Mouse (Mus musculus): ENCODE results near the gene Mef2b.
A peak's percentile ranks its signal among the peaks of the same experiment; 100 is the strongest.
"Not testable (repeated sequence)": the region's sequence is repeated elsewhere in the genome, so short reads cannot be mapped to it uniquely, and the experiment has no call there.

The Mef2b gene

DNA sequence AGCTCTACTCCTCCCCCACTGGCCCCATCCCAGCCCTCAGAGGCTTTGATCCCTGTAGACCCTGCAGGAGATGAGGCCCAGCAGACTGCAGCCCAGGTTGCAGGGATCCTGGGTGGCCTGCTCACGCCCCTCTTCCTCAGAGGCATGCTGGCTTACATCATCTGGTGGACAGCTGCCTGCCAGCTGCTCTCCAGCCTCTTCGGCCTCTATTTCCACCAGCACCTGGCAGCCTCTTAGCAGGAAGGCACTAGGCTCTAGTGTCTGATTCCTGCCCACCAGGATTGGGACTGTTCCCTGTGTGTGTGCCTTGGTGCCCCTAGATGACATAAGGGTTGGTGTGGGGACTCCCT, 42.4 kb downstream of the Mef2b start:
- DNase-seq = no peak

DNA sequence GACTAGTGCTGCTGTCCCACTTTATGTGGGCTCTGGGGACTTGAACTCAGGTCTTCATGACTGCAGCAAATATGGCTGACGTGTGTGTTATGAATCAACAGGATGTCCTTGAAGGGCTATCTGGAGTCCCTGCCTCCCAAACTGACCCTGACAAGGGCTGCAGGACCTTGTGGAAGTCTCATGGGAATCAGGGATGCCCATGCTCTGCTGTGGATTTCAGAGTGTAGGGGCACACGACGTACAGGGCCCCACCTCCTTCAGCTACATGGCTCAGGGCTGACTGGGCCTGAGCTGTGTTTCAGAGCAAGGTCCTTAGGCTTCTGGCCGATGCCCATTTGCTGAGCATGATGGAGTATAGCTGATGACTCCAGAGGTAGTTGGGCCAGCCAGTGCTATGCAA, 43.7 kb downstream of the Mef2b start:
- no peak for DNase-seq

DNA sequence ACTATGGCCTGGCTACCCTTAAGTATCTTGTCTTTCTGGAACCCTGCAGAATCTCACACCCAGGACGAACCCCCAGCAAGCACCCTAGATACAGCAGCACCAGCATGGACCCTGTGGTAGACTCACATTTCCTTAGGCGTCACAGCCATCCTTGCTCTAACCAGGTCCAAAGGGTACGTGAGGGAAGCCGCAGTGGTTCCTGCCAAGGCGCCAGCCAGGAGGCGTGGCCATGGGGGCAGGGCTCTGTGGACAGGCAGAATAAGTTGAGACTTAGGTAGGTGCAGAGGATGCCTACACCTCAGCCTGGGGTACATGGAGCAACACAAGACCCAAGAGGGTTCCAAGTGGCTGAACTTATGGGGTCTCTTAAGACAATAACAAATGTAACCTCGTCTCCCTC, 49.2 kb downstream of the Mef2b start:
- no peak for DNase-seq

DNA sequence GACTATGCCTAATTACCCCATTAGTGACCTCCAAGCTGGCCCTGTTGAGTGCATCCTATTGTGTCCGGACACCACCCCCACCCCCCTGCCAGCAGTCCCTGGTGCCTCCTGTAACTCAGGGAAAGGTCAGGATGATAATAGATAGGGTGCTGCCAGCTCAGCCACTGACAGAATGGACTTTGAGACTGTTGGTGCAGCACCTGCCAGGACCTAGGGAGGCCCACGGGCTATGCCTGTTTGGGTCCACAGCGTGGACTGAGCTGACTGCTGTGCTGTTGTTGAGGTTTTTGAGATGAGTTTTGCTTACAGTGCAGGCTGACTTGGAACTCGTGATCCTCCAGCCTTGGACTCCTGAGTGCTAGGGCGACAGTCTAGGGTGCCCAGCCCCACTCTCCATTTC, 53.7 kb downstream of the Mef2b start:
- DNase-seq = no peak

DNA sequence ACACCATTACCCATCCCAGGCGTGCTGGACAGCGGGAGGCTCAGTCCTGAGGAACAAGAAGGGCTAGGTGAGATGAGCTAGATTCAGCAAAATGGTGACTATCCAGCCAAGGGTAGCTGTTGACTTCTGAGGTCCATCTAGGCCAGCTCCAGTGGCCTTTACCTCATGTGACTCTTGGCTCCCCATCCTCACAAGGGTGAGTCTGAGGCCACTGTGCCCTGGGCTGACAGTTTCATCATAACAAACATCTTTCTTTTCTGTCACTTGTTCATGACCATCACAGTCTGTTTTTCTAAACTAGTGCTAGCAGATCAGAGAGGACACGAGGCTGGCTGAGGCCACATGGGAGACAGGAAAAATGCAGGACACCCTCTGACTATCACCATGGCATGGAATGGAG, 54.7 kb downstream of the Mef2b start:
- DNase-seq = no peak

DNA sequence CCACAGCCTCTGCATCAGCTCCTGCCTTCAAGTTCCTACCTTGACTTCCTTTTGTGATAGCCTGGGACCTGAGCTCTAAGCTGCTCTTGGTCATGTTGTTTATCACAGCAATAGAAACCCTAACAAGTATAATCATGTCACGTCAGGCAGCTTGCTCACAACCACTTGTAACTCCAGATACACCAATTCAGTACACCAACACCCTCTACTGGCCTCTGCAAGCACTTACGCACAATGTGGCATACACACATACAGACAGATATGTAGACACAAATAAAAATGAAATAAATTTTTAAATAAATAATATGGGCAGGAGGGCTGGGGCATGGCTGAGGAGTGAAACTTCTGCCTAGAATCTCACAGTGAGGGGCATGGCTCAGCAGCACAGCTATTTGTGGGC, 56.3 kb downstream of the Mef2b start:
- DNase-seq = no peak

DNA sequence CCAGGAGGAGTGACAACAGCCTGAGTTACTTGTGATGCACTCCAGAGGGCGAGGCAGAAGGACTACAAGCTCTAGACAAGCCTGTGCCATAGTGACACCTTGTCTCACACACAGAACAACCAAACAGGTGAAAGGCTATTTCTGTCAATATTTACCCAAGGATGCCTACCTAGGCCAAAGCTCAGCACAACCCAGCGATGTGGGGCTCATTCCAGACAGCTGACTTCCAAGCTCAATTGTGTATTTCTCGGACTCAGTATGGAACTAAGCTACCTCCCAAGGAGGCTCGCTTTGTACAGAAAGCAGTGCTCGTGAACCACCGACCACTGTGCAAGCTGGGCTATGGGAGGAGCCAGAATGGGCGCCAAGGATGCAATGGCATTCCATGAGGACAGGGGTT, 58.1 kb downstream of the Mef2b start:
- no peak for DNase-seq

DNA sequence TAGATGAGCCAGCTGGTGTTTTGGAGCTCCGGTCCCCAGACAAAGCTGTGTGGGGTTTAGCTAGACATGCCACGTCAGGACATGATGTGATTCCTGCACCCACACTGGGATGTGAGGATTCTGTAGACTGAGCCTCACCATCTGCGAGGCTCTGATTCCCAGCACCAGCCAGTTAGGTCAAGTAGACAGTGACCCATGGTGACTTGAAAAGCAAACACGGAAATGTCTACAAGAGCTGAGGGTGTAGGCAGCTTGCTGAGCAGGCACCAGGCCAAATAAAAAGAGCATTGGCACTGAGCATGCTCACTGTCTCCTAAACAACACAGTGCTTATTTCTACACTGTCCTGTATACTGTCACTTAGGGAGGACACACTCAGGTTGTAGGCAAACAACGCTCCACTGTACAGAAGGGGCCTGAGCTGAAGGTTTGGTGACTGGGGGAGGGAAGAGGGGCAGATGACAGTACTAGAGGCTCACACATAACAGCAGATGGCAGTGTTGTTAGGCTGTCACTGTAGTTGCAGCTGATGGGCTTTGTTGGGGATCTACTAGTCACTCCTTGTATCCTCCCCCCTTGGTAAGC, 60.7 kb downstream of the Mef2b start:
- DNase-seq = peak; percentile 78

DNA sequence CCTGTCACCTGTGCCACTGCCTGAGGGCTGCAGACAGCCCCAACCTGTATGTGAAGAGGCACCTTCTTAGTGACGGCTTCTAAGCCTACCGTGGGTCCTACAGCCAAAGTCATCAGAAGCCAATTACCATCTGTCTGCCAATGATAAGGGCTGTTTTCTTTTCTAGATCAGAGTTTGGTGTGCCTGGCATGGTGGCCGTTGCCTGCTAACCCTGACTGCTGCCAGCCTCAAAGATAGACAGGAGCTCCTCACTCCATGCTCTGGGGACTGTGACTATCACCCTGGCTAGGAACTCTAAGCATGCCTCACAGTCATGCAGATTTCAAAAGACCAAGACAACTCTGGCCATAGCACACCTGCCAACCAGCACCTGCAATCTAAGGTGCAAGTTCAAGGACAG, 61.9 kb downstream of the Mef2b start:
- no peak for DNase-seq

DNA sequence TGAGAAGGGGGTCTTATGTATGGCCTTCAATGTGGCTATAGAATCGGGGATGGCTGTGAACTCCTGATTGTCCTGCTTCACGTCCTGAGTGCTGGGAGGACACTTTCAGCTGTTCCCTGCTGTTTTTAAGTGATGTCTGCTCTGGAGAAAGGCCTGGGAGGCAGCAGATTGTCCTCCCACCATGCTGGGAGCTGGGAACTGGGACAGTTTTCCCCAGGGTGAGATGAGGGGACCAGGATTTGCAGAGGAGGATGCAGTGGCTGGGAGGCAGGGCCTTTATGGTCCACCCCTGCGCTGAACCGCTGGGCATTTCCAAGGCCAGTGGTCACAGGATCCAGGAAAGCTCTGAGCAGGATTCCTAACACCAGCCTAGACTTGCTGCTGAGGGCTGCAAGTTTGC, 63.6 kb downstream of the Mef2b start:
- no peak for DNase-seq

DNA sequence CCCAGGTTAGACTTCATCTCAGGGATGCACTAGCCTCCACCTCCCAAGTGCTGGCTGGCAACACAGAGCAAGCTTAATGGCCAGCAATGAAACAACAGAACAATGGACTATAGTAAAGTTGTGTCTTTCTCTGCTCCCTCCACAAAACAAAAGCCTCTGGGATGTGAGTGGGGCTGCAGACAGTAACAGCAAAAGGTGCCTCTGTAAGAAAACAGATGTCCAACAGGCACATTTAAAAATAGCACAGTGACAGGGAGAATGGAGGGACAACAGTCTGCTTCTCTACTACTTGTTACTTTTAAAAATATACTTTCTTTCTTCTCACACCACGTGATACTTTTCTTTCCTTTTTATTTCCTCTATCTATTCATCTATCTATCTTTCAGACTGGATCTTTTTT, 65.2 kb downstream of the Mef2b start:
- no peak for DNase-seq

DNA sequence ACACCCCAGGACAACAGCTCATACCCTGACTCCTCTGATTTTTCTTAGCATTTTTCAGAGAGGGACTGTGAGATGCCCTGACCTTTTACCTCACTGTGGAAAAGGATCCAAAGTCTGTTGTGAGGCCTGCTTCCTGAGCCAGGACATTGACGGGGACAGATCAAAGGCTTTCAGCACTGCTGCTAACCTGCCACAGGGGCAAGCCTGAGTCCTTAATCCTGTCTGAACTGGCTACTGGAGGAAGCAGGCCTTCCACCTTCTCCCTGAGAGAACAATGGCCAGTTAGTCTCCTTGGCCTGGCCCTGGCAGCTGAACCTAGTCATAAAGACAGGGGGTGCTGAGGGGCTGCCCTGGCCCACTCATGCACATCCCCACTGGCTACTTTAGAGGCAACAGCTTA, 68.6 kb downstream of the Mef2b start:
- no peak for DNase-seq

DNA sequence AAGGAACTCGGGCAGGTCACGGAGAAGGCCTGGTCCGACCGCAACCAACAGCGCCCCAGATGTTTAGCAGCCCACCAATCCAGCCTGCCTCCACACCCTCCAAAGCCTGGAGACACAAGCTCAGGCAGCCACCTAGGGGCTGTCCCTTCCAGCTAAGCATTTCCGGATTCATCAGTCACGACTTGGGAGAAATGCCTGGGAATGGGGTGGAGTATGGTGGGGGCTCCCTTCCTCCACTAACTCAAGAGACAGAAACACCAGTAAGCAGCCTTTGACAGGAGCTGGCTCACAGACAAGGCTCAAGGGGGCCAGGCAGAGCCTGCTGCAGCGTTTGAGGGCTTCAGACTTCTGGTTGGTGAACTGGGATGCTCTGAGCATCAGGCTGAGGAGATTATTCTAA, 71.0 kb downstream of the Mef2b start:
- DNase-seq = peak; percentile 49

DNA sequence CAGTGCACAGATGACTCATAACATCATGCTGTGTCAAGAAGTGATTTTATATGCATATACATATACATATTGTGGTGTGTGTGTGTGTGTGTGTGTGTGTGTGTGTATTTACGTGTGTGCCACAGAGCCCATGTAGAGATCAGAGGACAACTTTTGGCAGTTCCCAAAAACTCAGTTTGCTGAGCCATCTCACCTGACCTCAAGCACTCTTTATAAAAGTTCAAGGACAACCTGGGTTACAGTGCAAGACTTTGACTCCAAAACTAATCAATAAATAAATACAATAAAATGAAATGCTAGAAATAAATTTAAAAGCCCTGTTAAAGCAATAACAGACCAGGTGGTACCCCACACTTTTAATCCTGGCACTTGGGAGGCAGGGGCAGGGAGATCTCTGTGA, 71.8 kb downstream of the Mef2b start:
- no peak for DNase-seq

DNA sequence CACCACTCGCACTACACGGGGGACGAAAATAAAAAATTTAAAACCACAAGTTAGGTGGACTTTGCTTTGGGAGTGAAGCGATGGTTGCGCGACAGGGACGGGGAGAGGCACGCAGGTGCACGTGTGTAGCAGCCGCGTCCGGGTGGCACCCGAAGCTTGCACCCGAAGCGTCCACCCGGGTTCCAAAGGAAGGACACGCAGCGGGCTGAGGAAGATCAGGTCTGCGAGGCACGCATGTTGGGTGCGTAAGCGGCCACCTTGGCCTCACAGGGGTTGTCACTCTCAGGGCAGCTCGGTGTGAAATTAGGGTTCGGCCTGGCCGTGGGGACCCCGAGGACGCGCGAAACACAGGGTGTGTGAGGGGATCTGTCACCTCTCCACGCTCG, 72.2 kb downstream of the Mef2b start:
- no peak for DNase-seq

DNA sequence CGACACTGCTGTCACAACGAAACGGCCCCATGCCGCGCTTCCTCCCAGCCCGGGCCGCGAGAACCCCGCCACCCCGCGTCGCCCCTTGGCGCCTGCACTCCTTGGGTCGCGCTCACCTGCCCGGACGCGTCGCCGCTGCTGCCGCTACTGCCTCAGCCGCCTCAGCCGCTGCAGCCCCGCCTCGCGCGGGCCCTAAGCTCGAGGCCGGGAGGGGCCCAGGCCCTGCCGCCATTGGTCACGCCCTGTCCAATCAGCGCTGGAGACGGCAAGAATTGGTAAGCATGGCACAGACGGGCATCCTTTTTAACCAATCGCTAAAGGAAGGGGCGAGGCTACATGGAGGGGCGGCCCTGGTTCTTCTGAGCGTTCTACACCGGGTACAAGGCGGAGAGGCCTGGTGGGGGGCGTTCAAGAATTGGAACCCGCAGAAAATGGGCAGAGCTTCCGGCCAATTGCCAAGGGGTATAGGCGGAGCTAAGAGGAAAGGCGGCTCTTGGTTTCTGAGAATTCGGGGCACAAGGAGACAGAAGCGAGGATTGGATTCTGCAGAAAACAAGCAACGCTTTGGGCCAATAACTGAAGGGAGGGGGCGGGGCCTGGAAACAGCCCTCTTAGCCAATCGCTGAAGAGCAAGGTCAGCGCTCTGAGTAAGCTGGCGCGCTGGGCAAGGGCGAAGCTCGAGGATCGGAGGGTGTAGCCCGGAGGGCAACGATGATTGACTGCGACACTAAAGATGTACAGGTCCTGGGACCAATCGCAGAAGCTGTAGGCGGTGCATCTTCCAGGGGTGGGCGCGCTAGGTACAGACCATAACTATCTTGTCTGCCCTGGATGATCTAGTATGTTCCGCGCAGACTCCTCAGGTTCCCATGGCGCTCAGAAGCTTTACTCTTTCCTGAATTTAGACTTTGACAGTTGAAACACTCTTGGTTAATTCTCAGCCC, 72.9 kb downstream of the Mef2b start, which contains the start of gene Slc25a42:
Gene Slc25a42 (minus strand): TSS at position 194 of the 944 bp plus-strand sequence.
- DNase-seq = peak; percentile 100

DNA sequence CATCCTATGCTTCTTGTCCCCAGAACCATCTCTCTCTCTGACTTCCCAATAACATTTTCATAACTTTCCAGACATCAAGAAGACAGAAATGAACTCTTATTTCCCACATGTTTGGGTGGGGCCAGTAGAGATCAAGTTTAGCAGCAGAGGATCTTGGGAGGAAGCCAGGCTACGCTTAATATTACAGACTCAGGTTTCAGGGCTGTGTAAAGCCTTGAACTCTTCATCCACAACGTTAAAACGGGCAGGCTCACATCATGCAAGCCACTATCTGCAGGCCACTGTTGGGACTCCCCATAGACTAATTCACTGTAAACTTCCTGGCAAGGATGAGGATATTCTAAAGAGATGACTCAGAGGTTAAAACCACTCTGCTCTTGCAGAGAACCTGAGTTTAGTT, 74.9 kb downstream of the Mef2b start:
- peak; percentile 59 for DNase-seq

DNA sequence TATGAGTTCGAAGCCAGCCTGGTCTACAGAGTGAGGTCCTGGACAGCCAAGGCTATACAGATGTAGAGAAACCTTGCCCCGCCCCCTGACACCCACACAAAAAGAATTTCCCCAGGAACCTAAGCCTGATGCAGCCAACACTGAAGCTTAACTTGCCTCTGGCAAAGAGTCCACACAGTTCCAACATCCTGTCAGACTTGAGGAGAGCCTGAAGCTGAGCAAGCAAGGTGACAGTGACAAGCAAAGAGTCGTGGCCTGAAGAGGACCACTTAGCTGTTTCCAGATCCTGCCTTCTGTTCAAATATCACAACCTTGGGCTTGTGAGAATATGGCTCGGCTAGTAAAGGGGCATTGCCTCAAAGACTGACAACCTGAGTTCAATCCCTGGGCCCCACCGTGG, 75.6 kb downstream of the Mef2b start:
- no peak for DNase-seq

DNA sequence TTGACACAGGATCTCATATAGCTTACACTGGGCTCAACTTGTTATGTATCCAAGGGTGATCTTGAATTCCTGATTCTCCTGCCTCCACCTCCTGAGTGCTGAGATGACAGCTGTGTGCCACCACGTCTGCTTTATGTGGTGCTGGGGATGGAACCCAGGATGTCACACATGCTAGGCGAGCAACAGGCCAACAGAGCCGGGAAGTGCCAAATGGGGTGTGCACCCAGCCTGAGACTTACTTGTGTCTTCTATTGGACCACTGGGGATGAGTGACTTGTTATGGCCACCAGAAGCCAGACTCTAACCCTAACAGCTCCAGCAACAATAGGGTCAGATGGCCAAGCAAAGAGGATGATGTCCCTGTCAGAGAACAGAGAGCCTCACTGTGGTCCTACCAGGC, 76.7 kb downstream of the Mef2b start:
- not testable (repeated sequence) for DNase-seq

DNA sequence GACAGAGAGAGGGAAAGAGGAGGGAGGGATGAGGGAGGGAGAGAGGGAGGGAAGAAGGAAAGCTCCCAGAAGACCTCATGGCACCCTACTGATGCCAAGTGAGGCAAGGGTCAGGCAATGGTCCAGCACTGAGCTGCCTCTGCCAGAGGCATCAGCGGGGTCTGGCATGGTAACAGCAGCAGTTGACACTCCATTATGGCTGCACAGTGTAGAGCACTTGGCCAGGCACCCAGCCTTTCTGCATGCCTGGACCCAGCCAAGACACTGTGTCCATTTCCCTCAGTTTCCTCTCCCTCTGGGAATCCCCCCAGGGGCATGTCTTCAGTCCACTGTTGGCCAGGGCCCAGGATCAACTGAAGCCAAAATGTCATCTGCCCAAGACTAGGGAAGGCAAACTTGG, 77.1 kb downstream of the Mef2b start:
- DNase-seq = peak; percentile 85

All from cerebellum, adult 9-10 months (tissue).